Comparison of ENCODE assay signal across 16 mouse cellular contexts in the genomic region with DNA sequence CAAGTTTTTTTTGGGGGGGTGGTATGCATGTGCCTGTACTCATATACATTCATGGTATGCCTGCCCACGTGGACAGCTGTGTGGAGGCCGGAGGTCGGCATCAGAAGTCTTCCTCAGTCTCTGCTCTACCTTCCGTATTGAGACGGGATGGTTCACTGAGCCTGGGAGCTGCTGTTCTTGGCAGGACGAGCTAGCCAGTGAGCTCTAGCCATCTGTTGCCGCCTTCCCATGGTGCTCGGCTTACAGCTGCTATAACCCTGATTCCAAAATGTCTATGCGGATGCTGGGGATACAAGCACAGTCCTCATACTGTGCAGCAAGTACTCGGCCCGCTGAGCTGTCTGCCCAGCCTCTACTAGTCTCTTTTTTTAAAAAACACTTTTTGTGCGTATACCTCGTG.
"Had no signal": no experiment of that assay in that cellular context is flagged by ENCODE, and none has a peak within 500 bp of the region (broad histone marks: within the 10 kb centered on the region; RNA-seq: fewer than 3 reads in every experiment).

No protein-coding gene starts in this region.

- H3K4me3 ChIP-seq: midbrain, embryonic 10.5 days; midbrain, embryonic 12.5 days; myocyte; neural tube, embryonic 13.5 days; neural tube, embryonic 15.5 days; stomach, embryonic 15.5 days had no signal

- H3K4me2 ChIP-seq: lung, embryonic 14.5 days; midbrain, embryonic 12.5 days; neural tube, embryonic 13.5 days; neural tube, embryonic 15.5 days; stomach, embryonic 15.5 days had no signal

- DNase-seq: lung, adult 18-20 months; lung, embryonic 14.5 days; lung, postnatal 10 days; lung, postnatal 4 days; midbrain, embryonic 14.5 days; right cerebral cortex, postnatal 14 days; thymus, adult 2 months; thymus, postnatal 25 days; thymus, postnatal 4 days had no signal

- H3K9ac ChIP-seq: lung, embryonic 14.5 days; midbrain, embryonic 12.5 days; neural tube, embryonic 13.5 days; neural tube, embryonic 15.5 days; stomach, embryonic 15.5 days had no signal

- H3K9me3 ChIP-seq: neural tube, embryonic 13.5 days; neural tube, embryonic 15.5 days; stomach, embryonic 15.5 days had no signal

- H3K36me3 ChIP-seq: neural tube, embryonic 15.5 days had no signal

- H3K27me3 ChIP-seq: midbrain, embryonic 12.5 days; neural tube, embryonic 13.5 days; neural tube, embryonic 15.5 days; stomach, embryonic 15.5 days had no signal

- H3K27ac ChIP-seq: midbrain, embryonic 10.5 days; midbrain, embryonic 12.5 days; neural tube, embryonic 13.5 days; neural tube, embryonic 15.5 days; stomach, embryonic 15.5 days; stomach, postnatal 0 days had no signal

- H3K4me1 ChIP-seq: midbrain, embryonic 10.5 days; midbrain, embryonic 12.5 days; neural tube, embryonic 13.5 days; neural tube, embryonic 15.5 days; stomach, embryonic 15.5 days had no signal
